Mouse (Mus musculus): ENCODE data around the gene Kcnc1.
A peak's percentile ranks its signal among the peaks of the same experiment; 100 is the strongest.

Kcnc1 gene

GRCm38 (mm10) chr7:46395571-46395970 lies 726 bp upstream of the Kcnc1 start:
- no peak for DNase-seq

GRCm38 (mm10) chr7:46396928-46397731 lies 833 bp downstream of the Kcnc1 start:
- peak; percentile 34 for DNase-seq

DNA sequence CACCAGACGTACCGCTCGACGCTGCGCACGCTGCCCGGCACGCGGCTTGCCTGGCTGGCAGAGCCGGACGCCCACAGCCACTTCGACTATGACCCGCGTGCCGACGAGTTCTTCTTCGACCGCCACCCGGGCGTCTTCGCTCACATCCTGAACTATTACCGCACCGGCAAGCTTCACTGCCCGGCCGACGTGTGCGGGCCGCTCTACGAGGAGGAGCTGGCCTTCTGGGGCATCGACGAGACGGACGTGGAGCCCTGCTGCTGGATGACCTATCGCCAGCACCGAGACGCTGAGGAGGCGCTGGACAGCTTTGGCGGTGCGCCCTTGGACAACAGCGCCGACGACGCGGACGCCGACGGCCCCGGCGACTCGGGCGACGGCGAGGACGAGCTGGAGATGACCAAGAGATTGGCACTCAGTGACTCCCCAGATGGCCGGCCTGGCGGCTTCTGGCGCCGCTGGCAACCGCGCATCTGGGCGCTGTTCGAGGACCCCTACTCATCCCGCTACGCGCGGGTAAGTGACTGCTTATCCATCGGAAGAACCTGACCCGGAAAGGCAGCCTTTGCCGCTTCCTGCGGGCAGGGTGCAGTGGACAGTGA lies 1.5 kb downstream of the Kcnc1 start:
- no peak for DNase-seq

DNA sequence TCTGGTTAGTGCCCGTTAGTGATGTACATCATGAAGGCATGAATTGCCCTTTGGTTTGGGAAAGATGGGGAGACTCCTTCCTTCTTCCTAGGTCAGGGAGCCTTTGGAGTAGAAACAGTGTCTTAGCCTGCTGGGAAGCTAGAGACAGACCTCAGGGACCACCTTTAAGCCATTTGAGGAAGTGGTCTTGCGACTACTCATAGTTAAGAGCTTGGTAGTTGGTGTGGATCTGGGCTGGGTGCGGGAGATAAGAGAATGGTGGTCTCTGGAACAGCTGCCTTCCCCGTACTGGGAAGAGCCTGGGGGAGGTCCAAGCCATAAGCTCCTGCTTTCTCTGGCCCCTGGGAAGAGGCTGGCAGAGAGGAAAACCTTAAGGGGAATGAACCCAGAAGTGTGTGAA lies 2.3 kb downstream of the Kcnc1 start:
- no peak for DNase-seq

DNA sequence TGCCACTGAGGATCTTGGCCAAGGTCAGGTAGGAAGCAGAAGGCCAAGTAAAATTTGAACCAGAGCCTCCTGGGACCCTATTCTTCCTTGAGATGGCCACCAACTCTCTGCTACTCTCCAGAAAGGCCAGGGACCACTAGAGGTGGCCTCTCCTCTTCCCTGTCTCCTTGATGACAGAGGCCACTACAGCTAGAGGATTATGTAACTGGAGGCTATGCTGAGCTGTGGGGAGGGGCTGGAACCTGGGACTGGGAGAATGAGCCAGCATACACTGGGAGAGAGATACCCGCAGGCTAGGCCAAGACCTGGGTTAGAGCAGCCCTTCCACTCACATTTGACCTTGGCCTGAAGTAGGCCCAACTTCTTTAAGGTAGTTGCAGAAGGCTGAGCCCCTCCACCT lies 3.4 kb downstream of the Kcnc1 start:
- no peak for DNase-seq

GRCm38 (mm10) chr7:46400346-46400745 lies 4.0 kb downstream of the Kcnc1 start:
- no peak for DNase-seq

DNA sequence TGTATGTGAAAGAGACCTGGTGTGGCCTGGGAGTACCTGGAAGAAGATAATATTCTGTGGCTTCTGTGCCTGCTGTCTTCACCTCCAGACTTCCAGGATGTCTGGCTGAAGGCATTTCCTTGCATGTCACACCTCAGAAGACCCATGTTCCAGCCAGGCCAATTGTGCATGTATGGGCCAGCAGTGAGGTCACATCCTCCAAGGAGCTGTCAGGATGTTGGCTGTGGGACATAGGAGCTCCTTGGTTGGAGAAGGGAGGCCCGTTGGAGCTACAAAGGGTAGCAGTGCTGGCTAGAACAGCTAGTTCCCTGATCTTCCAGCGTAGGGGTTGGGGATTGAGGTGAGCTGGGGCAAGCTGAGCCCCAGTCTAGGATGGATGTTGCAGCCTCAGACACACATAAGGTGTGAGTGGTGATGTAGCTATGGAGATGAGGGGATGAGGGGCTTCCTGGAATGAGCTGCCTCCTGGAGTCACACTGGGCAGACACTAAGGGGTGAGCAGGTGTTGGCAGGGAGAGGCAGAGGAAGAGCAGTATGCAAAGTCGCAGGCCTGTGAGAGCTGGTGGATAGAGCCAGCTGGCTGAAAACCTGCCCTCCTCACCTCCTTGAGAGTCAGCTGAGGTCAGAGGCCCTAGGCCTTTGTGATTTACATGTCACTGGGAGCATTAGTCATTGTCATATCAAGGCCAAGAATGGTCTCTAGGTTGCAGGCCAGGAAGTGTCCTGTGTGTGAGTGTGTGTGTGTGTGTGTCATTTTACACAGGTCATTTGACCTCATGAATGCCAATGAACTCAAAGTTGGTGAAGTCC lies 5.3 kb downstream of the Kcnc1 start:
- DNase-seq: no peak

- no peak for DNase-seq
These were observed 7.6 kb downstream of the Kcnc1 start for GRCm38 (mm10) chr7:46403616-46404485.

DNA sequence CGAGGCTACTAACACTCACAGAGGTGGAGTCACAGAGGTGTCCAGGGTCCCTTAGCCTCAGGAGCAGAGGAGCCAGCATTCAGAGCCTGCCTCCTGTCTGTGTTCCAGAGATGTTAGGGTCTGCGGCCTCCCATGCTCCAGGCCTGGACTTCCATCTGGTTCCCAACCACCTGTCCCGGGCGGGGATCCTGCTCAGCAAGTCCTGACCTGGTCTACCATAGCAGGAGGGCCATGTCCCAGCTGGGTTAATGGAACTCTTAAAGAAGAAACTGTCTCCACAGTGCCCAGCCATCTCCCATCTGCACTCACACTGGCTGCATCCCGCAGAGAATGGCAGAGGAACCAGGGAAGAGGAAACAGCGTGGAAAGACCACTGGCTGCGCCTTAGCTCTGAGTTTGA lies 8.5 kb downstream of the Kcnc1 start:
- no peak for DNase-seq

GRCm38 (mm10) chr7:46408606-46409005 lies 12.3 kb downstream of the Kcnc1 start:
- no peak for DNase-seq

GRCm38 (mm10) chr7:46409204-46409789 lies 13.0 kb downstream of the Kcnc1 start:
- DNase-seq: no peak

GRCm38 (mm10) chr7:46410727-46411126 lies 14.4 kb downstream of the Kcnc1 start:
- no peak for DNase-seq

- DNase-seq: no peak
These were observed 16.5 kb downstream of the Kcnc1 start for GRCm38 (mm10) chr7:46412823-46413222.

DNA sequence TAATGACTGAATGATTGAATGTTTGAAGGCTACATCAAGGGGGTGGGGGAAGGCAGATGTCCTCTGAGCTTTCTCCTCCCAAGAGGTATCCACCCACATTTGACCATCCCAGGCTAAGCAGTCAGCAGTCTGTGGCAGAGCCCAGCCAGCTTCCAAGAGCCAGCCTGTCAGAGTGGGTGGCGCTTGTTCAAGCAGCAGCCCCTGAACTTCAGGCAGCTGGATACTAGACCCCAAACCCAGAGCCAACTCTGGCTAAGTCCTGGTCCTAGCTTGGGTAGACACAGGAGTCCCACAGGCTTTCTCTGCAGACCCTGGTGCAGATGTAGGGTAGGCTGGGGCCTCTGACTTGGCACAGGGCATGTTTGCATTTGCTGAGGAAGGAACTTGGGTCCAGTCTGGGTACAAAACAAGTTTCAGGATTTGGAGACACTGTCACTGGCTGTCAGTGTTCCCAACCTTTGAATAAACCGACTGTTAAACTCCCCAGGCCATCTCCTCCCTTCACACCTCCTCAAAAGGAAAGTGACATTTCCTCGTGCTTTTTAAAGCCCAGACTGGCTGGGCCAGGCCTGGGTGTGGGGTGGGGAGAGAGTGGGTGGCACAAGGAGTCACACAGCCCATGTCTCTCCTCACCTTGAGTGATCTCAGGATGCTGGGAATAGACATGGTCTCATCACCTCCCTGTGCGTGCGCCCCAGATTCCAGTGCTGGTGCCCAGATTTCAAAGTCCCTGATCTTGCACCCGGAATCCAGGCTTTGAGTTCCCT lies 17.8 kb downstream of the Kcnc1 start:
- no peak for DNase-seq

GRCm38 (mm10) chr7:46415818-46416425 lies 19.6 kb downstream of the Kcnc1 start:
- DNase-seq: no peak

- DNase-seq: no peak
These were observed 21.2 kb downstream of the Kcnc1 start for GRCm38 (mm10) chr7:46417467-46417866.

DNA sequence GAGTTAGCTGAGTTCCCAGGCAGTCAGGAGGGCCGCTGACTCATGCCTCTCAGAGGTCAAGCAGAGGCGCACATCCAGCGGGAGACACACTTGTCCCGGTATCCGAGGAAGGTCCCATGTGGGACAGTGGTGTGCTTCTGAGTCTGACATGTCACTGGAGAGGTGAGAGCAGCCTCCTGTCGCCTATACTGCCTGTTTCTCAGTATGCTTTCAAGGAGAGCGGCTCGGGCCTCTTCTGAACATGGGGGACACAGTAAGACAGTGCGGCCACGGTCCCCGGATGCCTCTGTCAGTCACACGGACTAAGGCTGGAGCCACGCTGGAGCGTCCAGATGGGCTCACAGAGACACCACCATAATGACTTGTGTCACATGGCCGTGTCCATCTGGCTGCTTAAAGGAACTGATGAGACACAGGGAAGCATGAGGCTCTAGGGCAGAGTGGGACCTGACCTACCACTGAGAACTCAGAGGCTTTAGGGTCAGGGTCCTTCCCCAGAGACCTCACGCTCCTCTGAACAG lies 21.9 kb downstream of the Kcnc1 start:
- DNase-seq: peak; percentile 21

DNA sequence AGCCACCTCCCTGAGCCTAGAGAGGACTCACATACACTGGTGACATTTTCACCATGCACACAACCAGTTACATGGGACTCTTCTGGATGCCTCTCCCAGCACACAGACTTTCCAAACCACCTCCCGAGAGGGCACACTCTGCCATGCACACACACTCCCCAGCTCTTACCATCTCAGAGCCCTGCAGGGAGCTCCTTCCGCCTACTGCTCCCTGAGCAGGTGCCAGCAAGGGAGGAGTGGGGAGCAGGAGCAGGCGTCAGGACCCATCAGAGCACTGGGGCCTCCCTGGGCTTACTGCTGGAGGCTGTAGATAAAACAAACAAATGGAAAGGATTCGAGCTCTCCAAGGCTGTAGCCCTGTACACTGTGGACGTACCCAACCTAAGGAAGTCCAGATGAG lies 25.2 kb downstream of the Kcnc1 start:
- DNase-seq: no peak

DNA sequence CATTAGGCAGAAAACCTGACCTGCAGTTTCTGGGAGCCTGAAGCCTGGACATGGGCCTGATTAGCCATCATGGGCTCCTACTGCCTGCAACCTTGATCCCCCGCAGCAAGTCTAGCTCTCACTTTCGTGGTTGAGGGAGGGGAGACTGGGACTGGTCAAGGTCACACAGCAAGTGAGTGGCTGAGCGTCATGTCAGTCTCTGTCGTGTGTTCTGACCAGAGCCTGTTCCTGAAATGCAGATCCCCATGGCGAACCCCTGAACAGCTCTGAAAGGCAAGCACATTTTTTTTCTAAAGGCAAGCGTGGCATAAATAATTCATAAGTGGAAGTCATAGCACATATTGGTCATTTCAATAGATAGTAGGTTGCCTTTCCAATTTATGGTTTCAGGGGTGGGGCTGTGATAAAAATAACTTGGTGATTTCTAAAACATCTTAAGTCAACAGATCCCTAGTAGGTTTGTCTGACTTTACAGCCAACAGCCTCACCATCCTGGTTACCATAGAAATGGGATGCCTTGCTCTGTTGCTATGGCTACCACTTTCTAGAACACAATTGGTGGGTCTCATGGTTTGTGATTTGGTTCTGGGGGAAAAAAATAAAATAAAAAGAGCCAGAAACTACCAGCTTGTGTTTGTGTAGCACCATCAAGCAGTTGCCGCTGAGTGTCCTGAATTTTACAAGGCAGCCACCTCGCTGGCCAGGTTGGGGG lies 25.9 kb downstream of the Kcnc1 start:
- DNase-seq: peak; percentile 50

GRCm38 (mm10) chr7:46422764-46423412 lies 26.6 kb downstream of the Kcnc1 start:
- peak; percentile 78 for DNase-seq

Measured in embryo, embryonic 11 days (tissue).